Mouse (Mus musculus): Measurements from ENCODE around the gene Sltm.

DNA sequence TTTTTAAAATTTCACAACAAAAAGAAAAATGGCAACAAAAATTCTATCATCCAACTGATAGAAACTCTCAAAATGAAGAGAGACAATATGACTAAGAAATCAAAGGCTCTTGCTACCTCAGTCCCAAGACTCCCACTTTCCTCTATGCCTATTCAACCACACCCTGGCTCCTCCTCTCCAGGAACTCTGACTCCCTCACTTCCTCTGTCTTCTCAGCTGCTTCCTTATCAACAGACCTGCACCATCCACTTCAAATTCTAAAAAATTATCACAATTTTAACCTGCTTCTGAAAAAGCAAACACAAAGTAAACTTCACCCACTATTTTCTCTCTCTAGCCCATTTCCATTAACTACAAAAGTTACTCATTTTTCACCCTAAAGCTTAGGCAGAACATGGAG, 45.6 kb upstream of the Sltm start:
- TF ChIP-seq POLR2A (IDR thresholded peaks at IDR 0.05; ENCODE audit: borderline replicate concordance, extremely low read depth, low read depth, low read length) (no peak), CTCF (IDR thresholded peaks at IDR 0.05; ENCODE audit: insufficient read depth, low read length) (no peak)

Measured in lung, adult 2 months (tissue).